In the genomic region with DNA sequence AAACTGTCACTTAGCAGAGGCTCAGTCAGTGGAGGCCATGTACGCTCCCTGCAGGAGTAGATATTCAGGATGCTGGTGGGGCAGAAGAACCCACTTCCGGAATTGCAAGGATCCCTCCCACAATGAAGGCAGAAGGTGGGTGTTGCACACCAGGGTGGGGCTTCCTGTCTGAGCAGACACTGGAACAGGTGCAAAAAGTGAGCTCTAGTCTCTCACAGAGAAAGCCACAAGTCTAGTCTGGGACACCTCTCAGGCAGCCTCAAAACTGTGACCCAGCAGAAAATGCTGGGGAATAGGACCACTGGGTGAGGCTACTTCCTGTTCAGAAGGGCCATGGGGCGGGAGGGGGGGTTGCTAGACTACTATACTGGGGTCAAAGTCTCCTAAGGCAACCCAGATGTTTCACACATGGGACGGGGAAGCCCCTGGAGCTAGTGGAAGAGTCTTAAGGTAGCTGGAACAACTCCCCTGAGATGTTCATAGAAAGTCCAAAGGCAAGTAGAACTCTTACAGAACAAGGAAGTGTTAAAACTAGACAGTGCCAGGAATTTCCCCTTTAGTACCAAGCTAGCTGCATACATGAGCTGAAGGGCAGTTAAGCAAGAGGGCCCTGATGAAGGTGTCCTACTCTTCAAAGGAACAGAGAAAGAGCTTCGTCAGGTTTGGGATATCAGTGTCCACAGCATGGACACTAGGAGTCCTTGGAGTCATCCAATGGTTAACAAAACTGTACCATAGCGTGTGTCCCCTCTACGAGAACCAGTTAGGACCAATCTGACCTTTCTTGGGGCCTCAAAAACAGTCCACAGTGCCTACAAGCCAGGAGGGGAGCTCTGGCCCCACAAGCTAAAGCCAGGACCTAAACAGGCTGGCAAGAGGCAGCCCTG, we compare ENCODE assay signal across 9 mouse cellular contexts. TPM values are rescaled to one million over a fixed set of nuclear protein-coding genes. Genes with fewer than 3 reads are reported as not detected.
DNase-seq lines count a peak whose midpoint lies in the region; ATAC-seq and TF ChIP-seq lines count a peak whose summit lies in the region.
"Had no signal": no experiment of that assay in that cellular context is flagged by ENCODE, and none has a peak within 500 bp of the region (broad histone marks: within the 10 kb centered on the region; RNA-seq: fewer than 3 reads in every experiment).

No protein-coding gene starts in this region.

- H3K4me2 ChIP-seq in liver, embryonic 11.5 days, result peak overlapping the region; percentile 29; the same call in 1 of the 2 replicates
- 0 out of 2 replicates have a peak overlapping the region, but pooled peaks have one; percentile 9 for H3K4me2 ChIP-seq in lung, postnatal 0 days (replicated peaks; ENCODE audit: low read depth, low read length)
- H3K4me2 ChIP-seq: lung, embryonic 14.5 days had no signal

- peak; percentile 18; the same call in 1 of the 2 replicates for ATAC-seq in liver, embryonic 11.5 days (replicated peaks; ENCODE audit: low FRiP score)
- ATAC-seq in lung, postnatal 0 days, result no peak

- no peaks in the 10 kb centered on the region for H3K27me3 ChIP-seq in liver, embryonic 11.5 days (replicated peaks; ENCODE audit: control insufficient read depth, insufficient read depth, low read length)
- no peaks in the 10 kb centered on the region for H3K27me3 ChIP-seq in lung, postnatal 0 days (replicated peaks; ENCODE audit: insufficient read depth, low read length)

- peaks cover 12% of the 10 kb centered on the region; the same call in 1 of the 2 replicates for H3K36me3 ChIP-seq in liver, embryonic 11.5 days (ENCODE audit: control insufficient read depth, insufficient read depth, low read length)
- H3K36me3 ChIP-seq in lung, postnatal 0 days (ENCODE audit: insufficient read depth, low read length), result peaks cover 17% of the 10 kb centered on the region; the same call in 1 of the 2 replicates

- no peak overlapping the region for H3K4me3 ChIP-seq in liver, embryonic 11.5 days (ENCODE audit: low read depth, low read length)
- H3K4me3 ChIP-seq in brown adipose tissue, adult 24 weeks (ENCODE audit: insufficient read depth, low read depth, low read length), result no peak overlapping the region
- no peak overlapping the region for H3K4me3 ChIP-seq in lung, postnatal 0 days (ENCODE audit: low read depth, low read length)

- TF ChIP-seq EP300 in lung, postnatal 0 days (IDR thresholded peaks at IDR 0.05), result no peak; the same call in 1 of the 2 replicates

- TF ChIP-seq CTCF in lung, postnatal 0 days (IDR thresholded peaks at IDR 0.05), result no peak

- no peak overlapping the region for H3K9ac ChIP-seq in liver, embryonic 11.5 days (ENCODE audit: low read depth, low read length)
- H3K9ac ChIP-seq in lung, postnatal 0 days (replicated peaks; ENCODE audit: low read depth), result no peak overlapping the region
- H3K9ac ChIP-seq: lung, embryonic 14.5 days had no signal

- H3K4me1 ChIP-seq in liver, embryonic 11.5 days (replicated peaks; ENCODE audit: control insufficient read depth, insufficient read depth, low read length), result peaks cover 41% of the 10 kb centered on the region
- peaks cover 61% of the 10 kb centered on the region for H3K4me1 ChIP-seq in brown adipose tissue, adult 24 weeks (ENCODE audit: control insufficient read depth, insufficient read depth, insufficient read length, low read length)
- peaks cover 41% of the 10 kb centered on the region for H3K4me1 ChIP-seq in lung, postnatal 0 days (ENCODE audit: insufficient read depth, low read depth, low read length)

- 38% methylated on average over 7 of the region's 7 CpGs for WGBS in liver, embryonic 11.5 days
- WGBS in lung, postnatal 0 days, result 45% methylated on average over 7 of the region's 7 CpGs

- H3K27ac ChIP-seq in liver, embryonic 11.5 days (ENCODE audit: low read depth, low read length), result peak overlapping the region; percentile 82
- peak overlapping the region; percentile 53 for H3K27ac ChIP-seq in brown adipose tissue, adult 24 weeks (replicated peaks; ENCODE audit: low read depth, low read length)
- H3K27ac ChIP-seq in lung, postnatal 0 days (ENCODE audit: low read length), result peak overlapping the region; percentile 79

- H3K9me3 ChIP-seq in liver, embryonic 11.5 days (ENCODE audit: control insufficient read depth, low read length), result no peaks in the 10 kb centered on the region
- H3K9me3 ChIP-seq in lung, postnatal 0 days (ENCODE audit: low read length), result no peaks in the 10 kb centered on the region

- DNase-seq in liver, embryonic 11.5 days (ENCODE audit: low spot score), result no peak
- no peak for DNase-seq in liver
- DNase-seq in lung, postnatal 0 days (ENCODE audit: low spot score), result peak; percentile 61
- DNase-seq in thymus, postnatal 0 days (ENCODE audit: low spot score), result peak; percentile 93
- no peak for DNase-seq in testis, postnatal 14 days (ENCODE audit: low spot score)
- DNase-seq in embryo, embryonic 11 days, result no peak
- DNase-seq in cerebellum, postnatal 14 days, result no peak
- DNase-seq: lung, embryonic 14.5 days had no signal

RNA-seq across cellular contexts. Expression of a gene that starts 59.7 kb away (rescaled TPM):
- polyA plus RNA-seq in liver, embryonic 11.5 days (2014; fragmentation: Nextera tagmentation; extraction: Ambion mirVana), result 8.2 and 9.8 TPM in 2 replicates
- polyA plus RNA-seq in brown adipose tissue, adult 24 weeks (2012; ENCODE audit: insufficient read depth, insufficient read length, missing spikeins), result 18.9 and 20.2 TPM in 2 replicates
- 22.6 and 23.2 TPM in 2 replicates for polyA plus RNA-seq in lung, postnatal 0 days (2015; fragmentation: Nextera tagmentation; extraction: Ambion mirVana)
- polyA plus RNA-seq in thymus, postnatal 0 days (2015; fragmentation: Nextera tagmentation; extraction: Ambion mirVana), result 8.1 and 9.3 TPM in 2 replicates

Comparison
In these comparisons a context has a peak if more than half of its experiments do, and no peak if none do; other contexts are left out.
1. DNase-seq: peak in lung, postnatal 0 days (single experiment) and thymus, postnatal 0 days (single experiment); none in liver, embryonic 11.5 days (single experiment), liver (single experiment), testis, postnatal 14 days (single experiment), embryo, embryonic 11 days (single experiment) and cerebellum, postnatal 14 days (0 of 2).
2. Peak in every context shown above with its lines, with median percentiles within 50 percentile points of each other: H3K27ac ChIP-seq.